Mouse (Mus musculus) embryonic fibroblast, embryonic 13.5 days (primary cell): ENCODE measurements around the gene Ftcd.

ENCODE experiments used
- CTCF ChIP-seq: IDR thresholded peaks from 2 replicates; pipeline ENCODE4 v1.5.1; 2011; ENCODE audit warnings: mild to moderate bottlenecking, control low read depth, low read length, moderate library complexity, borderline replicate concordance; ENCODE audit not compliant: insufficient read depth
- POLR2A ChIP-seq: IDR thresholded peaks from 2 replicates; pipeline ENCODE4 v1.6.1; 2011; ENCODE audit warnings: low read depth, mild to moderate bottlenecking, control low read depth, low read length, moderate library complexity

GRCm38 (mm10) chr10:76535526-76535925 lies 39.9 kb upstream of the Ftcd start:
- TF ChIP-seq POLR2A (no peak), CTCF (no peak)
